Mouse (Mus musculus): ENCODE data around the gene Gpr176.

Gene Gpr176

GRCm38 (mm10) chr2:118372561-118372900 is 688 bp downstream of the Gpr176 start:
- DNase-seq = no peak

- no peak for DNase-seq
Measured at GRCm38 (mm10) chr2:118371841-118372240, 1.4 kb downstream of the Gpr176 start.

- DNase-seq = no peak
Measured at GRCm38 (mm10) chr2:118355138-118355719, 18.0 kb downstream of the Gpr176 start.

- DNase-seq = no peak
Measured at GRCm38 (mm10) chr2:118353916-118354403, 19.3 kb downstream of the Gpr176 start.

GRCm38 (mm10) chr2:118353498-118353897 is 19.7 kb downstream of the Gpr176 start:
- DNase-seq = no peak

- DNase-seq = no peak
Measured at GRCm38 (mm10) chr2:118345535-118345934, 27.7 kb downstream of the Gpr176 start.

- DNase-seq = no peak
Measured at GRCm38 (mm10) chr2:118343897-118344296, 29.3 kb downstream of the Gpr176 start.

- no peak for DNase-seq
Measured at GRCm38 (mm10) chr2:118341295-118341694, 31.9 kb downstream of the Gpr176 start.

- no peak for DNase-seq
Measured at GRCm38 (mm10) chr2:118336084-118336483, 37.1 kb downstream of the Gpr176 start.

- DNase-seq = no peak
Measured at GRCm38 (mm10) chr2:118322663-118323062, 50.6 kb downstream of the Gpr176 start.

GRCm38 (mm10) chr2:118321804-118322203 is 51.4 kb downstream of the Gpr176 start:
- DNase-seq = peak; percentile 15

- DNase-seq = no peak
Measured at GRCm38 (mm10) chr2:118321094-118321493, 52.1 kb downstream of the Gpr176 start.

GRCm38 (mm10) chr2:118320519-118320918 is 52.7 kb downstream of the Gpr176 start:
- no peak for DNase-seq

- no peak for DNase-seq
Measured at GRCm38 (mm10) chr2:118319176-118319575, 54.0 kb downstream of the Gpr176 start.

- DNase-seq = no peak
Measured at GRCm38 (mm10) chr2:118316939-118317338, 56.3 kb downstream of the Gpr176 start.

GRCm38 (mm10) chr2:118315656-118316402 is 57.4 kb downstream of the Gpr176 start:
- DNase-seq = no peak

GRCm38 (mm10) chr2:118307561-118307960 is 65.7 kb downstream of the Gpr176 start:
- DNase-seq = no peak

- DNase-seq = no peak
Measured at GRCm38 (mm10) chr2:118306966-118307365, 66.3 kb downstream of the Gpr176 start.

GRCm38 (mm10) chr2:118306522-118306895 is 66.7 kb downstream of the Gpr176 start:
- no peak for DNase-seq

- DNase-seq = no peak
Measured at GRCm38 (mm10) chr2:118305827-118306521, 67.2 kb downstream of the Gpr176 start.

- no peak for DNase-seq
Measured at GRCm38 (mm10) chr2:118303456-118303855, 69.8 kb downstream of the Gpr176 start.

GRCm38 (mm10) chr2:118301656-118302055 is 71.6 kb downstream of the Gpr176 start:
- DNase-seq = no peak

- DNase-seq = no peak
Measured at GRCm38 (mm10) chr2:118301041-118301545, 72.1 kb downstream of the Gpr176 start.

GRCm38 (mm10) chr2:118299981-118300380 is 73.2 kb downstream of the Gpr176 start:
- no peak for DNase-seq

Data from thymus, postnatal 4 days (tissue).